Mouse (Mus musculus): ENCODE measurements at regions not wholly inside any gene's neighbourhood (a gene's known extent, or its start where the extent isn't known, plus 50 kb on each side); places are given as distances from the start of the nearest gene placed in this dataset.
A peak's percentile ranks its signal among the peaks of the same experiment; 100 is the strongest.

- H3K79me3 ChIP-seq (ENCODE audit: low read depth) = no peaks in the 10 kb centered on the region
- peak overlapping the region; percentile 48 for H3ac ChIP-seq (ENCODE audit: control insufficient read depth, insufficient read length, low read depth)
- H3K36me3 ChIP-seq (ENCODE audit: control insufficient read depth, insufficient read depth) = no peaks in the 10 kb centered on the region
Observed at GRCm38 (mm10) chr15:59154407-59155288, 265.6 kb downstream of the Gm49356 start.

GRCm38 (mm10) chr15:59155289-59155623 lies 266.2 kb downstream of the Gm49356 start:
- Histone ChIP-seq H3K4me3 (ENCODE audit: insufficient read depth, poor library complexity, severe bottlenecking) (no peak overlapping the region), H3K79me2 (ENCODE audit: control insufficient read depth, insufficient read depth) (no peaks in the 10 kb centered on the region), H3K36me3 (ENCODE audit: control insufficient read depth, insufficient read depth) (no peaks in the 10 kb centered on the region), H3ac (ENCODE audit: control insufficient read depth, insufficient read length, low read depth) (no peak overlapping the region), H3K79me3 (ENCODE audit: low read depth) (no peaks in the 10 kb centered on the region), H3K27me3 (ENCODE audit: control insufficient read depth, insufficient read depth, insufficient read length) (no peaks in the 10 kb centered on the region)
- no peak for TF ChIP-seq CEBPB (IDR thresholded peaks at IDR 0.05; ENCODE audit: low read depth)
- no peak for TF ChIP-seq FOSL1 (IDR thresholded peaks at IDR 0.05; ENCODE audit: insufficient read depth, low read length, poor library complexity, severe bottlenecking)
- no peak for TF ChIP-seq CTCF (IDR thresholded peaks at IDR 0.05; ENCODE audit: control insufficient read depth, insufficient read depth, insufficient read length)
- no peak for TF ChIP-seq MAX (IDR thresholded peaks at IDR 0.05)
- no peak for TF ChIP-seq MYOD1 (IDR thresholded peaks at IDR 0.05; ENCODE audit: control insufficient read depth, insufficient read length, low read depth)
- TF ChIP-seq USF1 (IDR thresholded peaks at IDR 0.05; ENCODE audit: low read depth) = no peak
- no peak for TF ChIP-seq MYOG (IDR thresholded peaks at IDR 0.05; ENCODE audit: control insufficient read depth, extremely low read depth, insufficient read length)

More at GRCm38 (mm10) chr15:59154407-59155288, 265.6 kb downstream of the Gm49356 start:
- TF ChIP-seq MYOD1 (IDR thresholded peaks at IDR 0.05; ENCODE audit: control insufficient read depth, insufficient read length, low read depth) (peak; percentile 75), MAX (IDR thresholded peaks at IDR 0.05) (peak; percentile 43), MYOG (IDR thresholded peaks at IDR 0.05; ENCODE audit: control insufficient read depth, extremely low read depth, insufficient read length) (no peak), CEBPB (IDR thresholded peaks at IDR 0.05; ENCODE audit: low read depth) (no peak), FOSL1 (IDR thresholded peaks at IDR 0.05; ENCODE audit: insufficient read depth, low read length, poor library complexity, severe bottlenecking) (no peak)
- H3K4me3 ChIP-seq (ENCODE audit: insufficient read depth, poor library complexity, severe bottlenecking) = no peak overlapping the region
- no peaks in the 10 kb centered on the region for H3K79me2 ChIP-seq (ENCODE audit: control insufficient read depth, insufficient read depth)
- no peaks in the 10 kb centered on the region for H3K27me3 ChIP-seq (ENCODE audit: control insufficient read depth, insufficient read depth, insufficient read length)

- H3ac ChIP-seq (ENCODE audit: control insufficient read depth, insufficient read length, low read depth) = no peak overlapping the region
- no peaks in the 10 kb centered on the region for H3K79me2 ChIP-seq (ENCODE audit: control insufficient read depth, insufficient read depth)
- H3K27me3 ChIP-seq (ENCODE audit: control insufficient read depth, insufficient read depth, insufficient read length) = no peaks in the 10 kb centered on the region
- no peak overlapping the region for H3K4me3 ChIP-seq (ENCODE audit: insufficient read depth, poor library complexity, severe bottlenecking)
- no peaks in the 10 kb centered on the region for H3K79me3 ChIP-seq (ENCODE audit: low read depth)
- no peak for TF ChIP-seq USF1 (IDR thresholded peaks at IDR 0.05; ENCODE audit: low read depth)
- no peak for TF ChIP-seq MYOG (IDR thresholded peaks at IDR 0.05; ENCODE audit: control insufficient read depth, extremely low read depth, insufficient read length)
- H3K36me3 ChIP-seq (ENCODE audit: control insufficient read depth, insufficient read depth) = no peaks in the 10 kb centered on the region
Observed at GRCm38 (mm10) chr15:59156328-59156727, 267.2 kb downstream of the Gm49356 start.

DNA sequence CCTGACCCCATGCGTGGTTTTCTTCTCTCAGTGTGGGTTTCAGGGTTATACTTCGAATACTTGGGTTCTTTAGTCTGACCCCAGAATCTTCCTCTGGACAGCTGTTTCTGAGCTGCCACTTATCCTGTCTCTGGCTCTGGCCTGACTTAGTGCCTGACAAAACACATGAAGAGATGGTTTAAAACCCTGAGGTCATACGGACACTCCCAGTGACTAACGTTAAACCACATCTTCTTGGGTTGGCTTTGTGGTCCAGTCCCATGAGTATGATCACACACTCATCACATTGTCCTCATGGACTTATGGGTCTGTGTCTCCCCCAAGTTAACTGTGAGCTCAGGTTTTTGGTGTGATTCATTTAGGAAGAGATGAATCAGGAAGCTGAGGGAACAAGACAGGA lies 269.7 kb downstream of the Gm49356 start:
- Histone ChIP-seq H3K4me3 (ENCODE audit: insufficient read depth, poor library complexity, severe bottlenecking) (no peak overlapping the region), H3ac (ENCODE audit: control insufficient read depth, insufficient read length, low read depth) (peak overlapping the region; percentile 33), H3K79me3 (ENCODE audit: low read depth) (no peaks in the 10 kb centered on the region), H3K79me2 (ENCODE audit: control insufficient read depth, insufficient read depth) (no peaks in the 10 kb centered on the region), H3K36me3 (ENCODE audit: control insufficient read depth, insufficient read depth) (no peaks in the 10 kb centered on the region), H3K27me3 (ENCODE audit: control insufficient read depth, insufficient read depth, insufficient read length) (no peaks in the 10 kb centered on the region)
- TF ChIP-seq CTCF (IDR thresholded peaks at IDR 0.05; ENCODE audit: control insufficient read depth, insufficient read depth, insufficient read length) = no peak
- peak; percentile 93 for TF ChIP-seq MYOD1 (IDR thresholded peaks at IDR 0.05; ENCODE audit: control insufficient read depth, insufficient read length, low read depth)
- no peak for TF ChIP-seq MYOG (IDR thresholded peaks at IDR 0.05; ENCODE audit: control insufficient read depth, extremely low read depth, insufficient read length)
- peak; percentile 54 for TF ChIP-seq USF1 (IDR thresholded peaks at IDR 0.05; ENCODE audit: low read depth)
- TF ChIP-seq MAX (IDR thresholded peaks at IDR 0.05) = peak; percentile 91
- TF ChIP-seq CEBPB (IDR thresholded peaks at IDR 0.05; ENCODE audit: low read depth) = no peak
- peak; percentile 97 for TF ChIP-seq FOSL1 (IDR thresholded peaks at IDR 0.05; ENCODE audit: insufficient read depth, low read length, poor library complexity, severe bottlenecking)

GRCm38 (mm10) chr15:59160931-59161920 lies 272.1 kb downstream of the Gm49356 start:
- Histone ChIP-seq H3K79me2 (ENCODE audit: control insufficient read depth, insufficient read depth) (no peaks in the 10 kb centered on the region), H3K27me3 (ENCODE audit: control insufficient read depth, insufficient read depth, insufficient read length) (no peaks in the 10 kb centered on the region), H3K4me3 (ENCODE audit: insufficient read depth, poor library complexity, severe bottlenecking) (no peak overlapping the region), H3K36me3 (ENCODE audit: control insufficient read depth, insufficient read depth) (no peaks in the 10 kb centered on the region), H3K79me3 (ENCODE audit: low read depth) (no peaks in the 10 kb centered on the region), H3ac (ENCODE audit: control insufficient read depth, insufficient read length, low read depth) (no peak overlapping the region)
- no peak for TF ChIP-seq CEBPB (IDR thresholded peaks at IDR 0.05; ENCODE audit: low read depth)
- no peak for TF ChIP-seq MYOD1 (IDR thresholded peaks at IDR 0.05; ENCODE audit: control insufficient read depth, insufficient read length, low read depth)
- no peak for TF ChIP-seq MAX (IDR thresholded peaks at IDR 0.05)
- no peak for TF ChIP-seq USF1 (IDR thresholded peaks at IDR 0.05; ENCODE audit: low read depth)
- TF ChIP-seq CTCF (IDR thresholded peaks at IDR 0.05; ENCODE audit: control insufficient read depth, insufficient read depth, insufficient read length) = no peak
- no peak for TF ChIP-seq MYOG (IDR thresholded peaks at IDR 0.05; ENCODE audit: control insufficient read depth, extremely low read depth, insufficient read length)

Measured in C2C12 (cell line).